Mouse (Mus musculus): ENCODE results near the gene Gm17490. TPM values are rescaled to one million over a fixed set of nuclear protein-coding genes. Genes with fewer than 3 reads are reported as not detected.

The Gm17490 gene
- total RNA-seq, 2 experiments from 2014 or later: not detected

Other genes starting within 250 kb of the Gm17490 start
- gene Pfkfb3, start 72.2 kb downstream of the Gm17490 start, total RNA-seq (2021): 10 to 100 TPM; 11.9 to 14.5 TPM
- 10 to 100 TPM; 59.4 to 62.5 TPM for gene Rbm17, start 22.1 kb downstream of the Gm17490 start, total RNA-seq (2021)
- 1 to 10 TPM in 1 of 2 experiments, under 1 TPM in 1; 0.69 to 1.3 TPM for gene Il2ra, start 16.5 kb upstream of the Gm17490 start, total RNA-seq (2021)
- 10 to 100 TPM; 34.1 to 38.4 TPM for gene Il15ra, start 79.0 kb upstream of the Gm17490 start, total RNA-seq (2021)
- gene Fbh1, start 151.3 kb upstream of the Gm17490 start, total RNA-seq (2021): 10 to 100 TPM; 72.5 to 84.1 TPM
- gene Ankrd16, start 151.6 kb upstream of the Gm17490 start, total RNA-seq (2021): 10 to 100 TPM; 24.7 to 30.1 TPM